Mouse (Mus musculus): ENCODE data around the gene Slc5a4b. TPM values are rescaled to one million over a fixed set of nuclear protein-coding genes. Genes with fewer than 3 reads are reported as not detected.
A peak's percentile ranks its signal among the peaks of the same experiment; 100 is the strongest.

Gene Slc5a4b
- 1.7 and 2.2 TPM in 2 replicates for polyA plus RNA-seq (2015; fragmentation: Nextera tagmentation; extraction: Ambion mirVana)

- TF ChIP-seq CTCF (IDR thresholded peaks at IDR 0.05; ENCODE audit: low read depth) = no peak
- no peak within 1 kb of the TSS for H3K27ac ChIP-seq (ENCODE audit: low read depth, low read length)
- H3K36me3 ChIP-seq (ENCODE audit: control insufficient read depth, insufficient read depth) = no peaks in the 10 kb centered on the region
- no peak within 1 kb of the TSS for H3K9ac ChIP-seq (ENCODE audit: low read depth, low read length)
- no peak within 1 kb of the TSS for H3K4me2 ChIP-seq (replicated peaks; ENCODE audit: low read depth)
- H3K27me3 ChIP-seq (replicated peaks; ENCODE audit: control insufficient read depth, insufficient read depth, low read length) = no peaks in the 10 kb centered on the region
- 82% methylated on average over 4 of the region's 4 CpGs for WGBS
- H3K4me3 ChIP-seq (ENCODE audit: low read depth, low read length) = no peak within 1 kb of the TSS
- ATAC-seq = no peak
- H3K9me3 ChIP-seq (ENCODE audit: control insufficient read depth) = no peaks in the 10 kb centered on the region
- H3K4me1 ChIP-seq (replicated peaks; ENCODE audit: control insufficient read depth, insufficient read depth, low read length) = no peaks in the 10 kb centered on the region
These were observed at the start of gene Slc5a4b for GRCm38 (mm10) chr10:76110861-76111260. Gene Slc5a4b (minus strand): TSS chr10:76110961.

DNA sequence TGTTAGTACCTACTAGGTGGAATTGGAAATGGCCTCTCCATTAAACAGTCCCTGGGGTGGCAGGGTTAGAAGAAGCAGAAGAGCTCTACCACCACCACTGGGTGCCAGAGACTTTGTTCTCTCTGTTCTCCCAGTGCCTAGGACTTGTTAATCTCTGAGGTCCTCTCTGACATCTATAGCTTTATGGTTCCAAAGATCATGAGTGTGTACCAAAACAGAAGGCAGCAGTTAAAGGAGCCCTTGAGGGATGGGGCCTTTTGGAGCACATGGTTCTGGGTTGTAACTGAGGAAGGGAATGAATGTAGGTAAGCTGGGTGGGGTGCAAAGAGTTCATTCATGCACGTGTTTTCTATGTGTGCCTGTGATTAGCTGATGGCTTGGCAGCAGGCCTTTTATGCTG is 47.2 kb upstream of the Slc5a4b start:
- H3K4me2 ChIP-seq (replicated peaks; ENCODE audit: low read depth) = peak overlapping the region; percentile 44
- H3K4me3 ChIP-seq (ENCODE audit: low read depth, low read length) = no peak overlapping the region
- no peaks in the 10 kb centered on the region for H3K36me3 ChIP-seq (ENCODE audit: control insufficient read depth, insufficient read depth)
- H3K9ac ChIP-seq (ENCODE audit: low read depth, low read length) = no peak overlapping the region
- WGBS = 11% methylated on average over 1 of the region's 1 CpGs
- no peaks in the 10 kb centered on the region for H3K27me3 ChIP-seq (replicated peaks; ENCODE audit: control insufficient read depth, insufficient read depth, low read length)
- ATAC-seq = peak; percentile 95
- H3K27ac ChIP-seq (ENCODE audit: low read depth, low read length) = peak overlapping the region; percentile 80
- H3K4me1 ChIP-seq (replicated peaks; ENCODE audit: control insufficient read depth, insufficient read depth, low read length) = no peaks in the 10 kb centered on the region
- no peaks in the 10 kb centered on the region for H3K9me3 ChIP-seq (ENCODE audit: control insufficient read depth)
- TF ChIP-seq CTCF (IDR thresholded peaks at IDR 0.05; ENCODE audit: low read depth) = peak; percentile 17; the same call in 1 of the 2 replicates

- peak overlapping the region; percentile 44 for H3K4me2 ChIP-seq (replicated peaks; ENCODE audit: low read depth)
- 48% methylated on average over 5 of the region's 5 CpGs for WGBS
- no peaks in the 10 kb centered on the region for H3K4me1 ChIP-seq (replicated peaks; ENCODE audit: control insufficient read depth, insufficient read depth, low read length)
- peak; percentile 91 for ATAC-seq
- no peaks in the 10 kb centered on the region for H3K9me3 ChIP-seq (ENCODE audit: control insufficient read depth)
- H3K27me3 ChIP-seq (replicated peaks; ENCODE audit: control insufficient read depth, insufficient read depth, low read length) = no peaks in the 10 kb centered on the region
- H3K36me3 ChIP-seq (ENCODE audit: control insufficient read depth, insufficient read depth) = no peaks in the 10 kb centered on the region
- peak overlapping the region; percentile 80 for H3K27ac ChIP-seq (ENCODE audit: low read depth, low read length)
- H3K4me3 ChIP-seq (ENCODE audit: low read depth, low read length) = no peak overlapping the region
- no peak for TF ChIP-seq CTCF (IDR thresholded peaks at IDR 0.05; ENCODE audit: low read depth)
- H3K9ac ChIP-seq (ENCODE audit: low read depth, low read length) = no peak overlapping the region
These were observed 46.8 kb upstream of the Slc5a4b start for GRCm38 (mm10) chr10:76157528-76157927.

GRCm38 (mm10) chr10:76155911-76156310 is 45.1 kb upstream of the Slc5a4b start:
- Histone ChIP-seq H3K4me1 (replicated peaks; ENCODE audit: control insufficient read depth, insufficient read depth, low read length) (no peaks in the 10 kb centered on the region), H3K9ac (ENCODE audit: low read depth, low read length) (no peak overlapping the region), H3K9me3 (ENCODE audit: control insufficient read depth) (no peaks in the 10 kb centered on the region), H3K36me3 (ENCODE audit: control insufficient read depth, insufficient read depth) (no peaks in the 10 kb centered on the region), H3K4me2 (replicated peaks; ENCODE audit: low read depth) (no peak overlapping the region), H3K4me3 (ENCODE audit: low read depth, low read length) (no peak overlapping the region), H3K27me3 (replicated peaks; ENCODE audit: control insufficient read depth, insufficient read depth, low read length) (no peaks in the 10 kb centered on the region), H3K27ac (ENCODE audit: low read depth, low read length) (no peak overlapping the region)
- no peak for TF ChIP-seq CTCF (IDR thresholded peaks at IDR 0.05; ENCODE audit: low read depth)
- ATAC-seq = no peak
- 80% methylated on average over 7 of the region's 7 CpGs for WGBS

DNA sequence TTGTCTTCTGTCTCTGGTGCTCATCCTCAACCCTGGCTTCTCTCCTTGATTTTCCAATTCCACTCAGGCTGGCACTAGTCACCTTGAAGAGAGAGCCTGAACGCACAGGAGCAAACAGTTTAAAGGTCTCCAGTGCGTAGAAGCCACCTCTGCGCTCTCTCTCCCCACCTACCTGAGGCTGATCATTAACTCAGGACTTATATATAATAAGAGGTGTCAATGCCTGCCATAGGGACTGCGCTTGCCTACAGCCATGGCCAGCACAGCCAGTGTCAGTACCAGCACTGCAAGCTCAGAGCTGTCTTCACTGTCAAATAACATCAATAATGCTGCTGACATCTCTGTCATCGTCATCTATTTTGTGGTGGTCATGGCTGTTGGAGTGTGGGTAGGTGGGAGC is 36.5 kb upstream of the Slc5a4b start, which contains the start of gene Slc5a4a:
Slc5a4a (plus strand) TSS at position 174 of the 400 bp plus-strand sequence.
- no peak within 1 kb of the TSS for H3K4me3 ChIP-seq (ENCODE audit: low read depth, low read length)
- H3K27ac ChIP-seq (ENCODE audit: low read depth, low read length) = peak within 1 kb of the TSS; percentile 35; the same call in 1 of the 2 replicates
- TF ChIP-seq CTCF (IDR thresholded peaks at IDR 0.05; ENCODE audit: low read depth) = no peak
- no peaks in the 10 kb centered on the region for H3K4me1 ChIP-seq (replicated peaks; ENCODE audit: control insufficient read depth, insufficient read depth, low read length)
- H3K9me3 ChIP-seq (ENCODE audit: control insufficient read depth) = no peaks in the 10 kb centered on the region
- peak; percentile 85 for ATAC-seq
- WGBS = 48% methylated on average over 5 of the region's 5 CpGs
- no peaks in the 10 kb centered on the region for H3K27me3 ChIP-seq (replicated peaks; ENCODE audit: control insufficient read depth, insufficient read depth, low read length)
- H3K4me2 ChIP-seq (replicated peaks; ENCODE audit: low read depth) = peak within 1 kb of the TSS; percentile 35
- H3K36me3 ChIP-seq (ENCODE audit: control insufficient read depth, insufficient read depth) = no peaks in the 10 kb centered on the region
- no peak within 1 kb of the TSS for H3K9ac ChIP-seq (ENCODE audit: low read depth, low read length)

DNA sequence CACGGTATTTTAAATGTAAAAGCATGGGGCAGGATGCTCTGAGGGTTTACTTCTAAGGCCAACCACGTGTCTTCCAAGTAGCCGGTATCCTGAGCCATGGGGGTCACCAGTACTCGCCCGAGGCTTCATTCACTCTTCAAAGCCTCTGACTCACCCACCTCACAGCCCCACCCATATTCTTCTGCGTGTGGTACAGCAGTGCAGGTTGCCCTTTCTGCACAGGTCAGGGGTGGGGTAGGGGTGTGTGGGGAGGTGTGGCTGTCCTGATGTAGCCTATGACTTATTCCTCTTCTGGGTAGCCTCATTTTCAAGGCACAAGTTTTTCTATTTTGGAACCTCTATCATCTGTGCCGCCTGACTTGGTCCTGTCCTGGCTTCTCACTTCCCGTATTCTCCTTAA is 36.1 kb upstream of the Slc5a4b start:
- H3K9ac ChIP-seq (ENCODE audit: low read depth, low read length) = no peak overlapping the region
- no peaks in the 10 kb centered on the region for H3K36me3 ChIP-seq (ENCODE audit: control insufficient read depth, insufficient read depth)
- peak overlapping the region; percentile 35 for H3K4me2 ChIP-seq (replicated peaks; ENCODE audit: low read depth)
- H3K4me3 ChIP-seq (ENCODE audit: low read depth, low read length) = no peak overlapping the region
- H3K9me3 ChIP-seq (ENCODE audit: control insufficient read depth) = no peaks in the 10 kb centered on the region
- no peaks in the 10 kb centered on the region for H3K4me1 ChIP-seq (replicated peaks; ENCODE audit: control insufficient read depth, insufficient read depth, low read length)
- 26% methylated on average over 8 of the region's 8 CpGs for WGBS
- no peaks in the 10 kb centered on the region for H3K27me3 ChIP-seq (replicated peaks; ENCODE audit: control insufficient read depth, insufficient read depth, low read length)
- H3K27ac ChIP-seq (ENCODE audit: low read depth, low read length) = peak overlapping the region; percentile 35; the same call in 1 of the 2 replicates
- TF ChIP-seq CTCF (IDR thresholded peaks at IDR 0.05; ENCODE audit: low read depth) = no peak
- peak; percentile 93 for ATAC-seq

DNA sequence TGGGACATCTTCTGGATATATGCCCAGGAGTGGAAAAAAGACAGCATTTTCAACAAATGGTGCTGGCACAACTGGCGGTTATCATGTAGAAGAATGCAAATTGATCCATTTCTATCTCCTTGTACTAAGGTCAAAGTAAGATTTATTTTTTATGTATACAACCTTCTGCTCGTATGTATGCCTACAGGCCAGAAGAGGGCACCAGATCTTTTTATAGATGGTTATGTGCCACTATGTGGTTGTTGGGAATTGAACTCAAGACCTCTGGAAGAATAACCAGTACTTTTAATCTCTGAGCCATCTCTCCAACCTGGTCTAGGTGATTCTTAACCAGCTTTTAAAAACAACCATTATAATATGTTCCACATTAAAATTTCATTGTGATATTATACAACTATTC is 25.6 kb upstream of the Slc5a4b start:
- Histone ChIP-seq H3K4me2 (replicated peaks; ENCODE audit: low read depth) (no peak overlapping the region), H3K9ac (ENCODE audit: low read depth, low read length) (no peak overlapping the region), H3K4me1 (replicated peaks; ENCODE audit: control insufficient read depth, insufficient read depth, low read length) (no peaks in the 10 kb centered on the region), H3K36me3 (ENCODE audit: control insufficient read depth, insufficient read depth) (no peaks in the 10 kb centered on the region), H3K9me3 (ENCODE audit: control insufficient read depth) (no peaks in the 10 kb centered on the region), H3K4me3 (ENCODE audit: low read depth, low read length) (no peak overlapping the region), H3K27ac (ENCODE audit: low read depth, low read length) (no peak overlapping the region), H3K27me3 (replicated peaks; ENCODE audit: control insufficient read depth, insufficient read depth, low read length) (no peaks in the 10 kb centered on the region)
- 58% methylated on average over 2 of the region's 2 CpGs for WGBS
- peak; percentile 59 for TF ChIP-seq CTCF (IDR thresholded peaks at IDR 0.05; ENCODE audit: low read depth)
- no peak for ATAC-seq

All from intestine, postnatal 0 days (tissue).